Mouse (Mus musculus): ENCODE measurements at regions not wholly inside any gene's neighbourhood (a gene's known extent, or its start where the extent isn't known, plus 50 kb on each side); places are given as distances from the start of the nearest gene placed in this dataset.

DNA sequence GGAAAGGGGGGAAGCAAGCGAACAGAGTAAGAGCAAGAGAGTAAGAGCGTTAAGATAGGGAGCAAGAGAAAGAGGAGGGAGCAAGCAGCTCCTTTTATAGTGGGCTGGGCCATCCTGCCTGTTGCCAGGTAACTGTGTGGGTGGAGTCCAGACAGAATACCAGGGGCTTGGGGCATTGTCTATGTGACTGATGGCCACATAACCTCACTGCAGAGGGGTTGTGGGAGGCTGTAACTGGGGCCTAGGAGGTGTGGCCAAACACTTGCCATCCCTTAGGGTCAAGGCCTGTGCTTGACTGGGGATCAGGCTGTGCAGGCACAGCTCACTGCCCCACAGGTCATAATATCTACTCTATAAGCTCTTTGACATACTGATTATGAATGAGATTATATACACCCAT lies 76.2 kb upstream of the Abca1 start:
- TF ChIP-seq CTCF (IDR thresholded peaks at IDR 0.05; ENCODE audit: insufficient read depth, low read length) = no peak
- TF ChIP-seq POLR2A (IDR thresholded peaks at IDR 0.05; ENCODE audit: borderline replicate concordance, extremely low read depth, low read depth, low read length) = no peak
